ENCODE assay signal across 9 mouse cellular contexts in genomic region chr6:72851633-72852032, GRCm38 (mm10). TPM values are rescaled to one million over a fixed set of nuclear protein-coding genes. Genes with fewer than 3 reads are reported as not detected.
DNase-seq lines count a peak whose midpoint lies in the region; ATAC-seq and TF ChIP-seq lines count a peak whose summit lies in the region.
"Had no signal": no experiment of that assay in that cellular context is flagged by ENCODE, and none has a peak within 500 bp of the region (broad histone marks: within the 10 kb centered on the region; RNA-seq: fewer than 3 reads in every experiment).

No protein-coding gene starts in this region.

- no peaks in the 10 kb centered on the region for H3K9me3 ChIP-seq in liver, embryonic 12.5 days (replicated peaks)
- H3K9me3 ChIP-seq: hindbrain, embryonic 15.5 days had no signal

- no peak overlapping the region for H3K4me2 ChIP-seq in liver, embryonic 12.5 days
- H3K4me2 ChIP-seq: hindbrain, embryonic 15.5 days had no signal

- no peak for TF ChIP-seq POLR2A in liver, adult 2 months (IDR thresholded peaks at IDR 0.05; ENCODE audit: extremely low read depth, insufficient read depth, low read length)

- no peak overlapping the region for H3K9ac ChIP-seq in liver, adult 2 months (ENCODE audit: low read depth, low read length)
- H3K9ac ChIP-seq in liver, embryonic 12.5 days = no peak overlapping the region
- H3K9ac ChIP-seq: hindbrain, embryonic 15.5 days had no signal

- TF ChIP-seq CTCF in liver, adult 2 months (IDR thresholded peaks at IDR 0.05; ENCODE audit: low read depth, low read length) = peak; percentile 67

- H3K36me3 ChIP-seq in liver, adult 2 months (ENCODE audit: control insufficient read depth, insufficient read depth, low read length) = peaks cover 55% of the 10 kb centered on the region
- peaks cover 96% of the 10 kb centered on the region for H3K36me3 ChIP-seq in liver, embryonic 12.5 days

- DNase-seq in cerebellum, postnatal 10 days = peak; percentile 59 to 61
- no peak for DNase-seq in cerebellum, adult 9-11 months
- no peak for DNase-seq in liver, adult 2 months (ENCODE audit: extremely low read depth, low read depth, low spot score)
- peak; percentile 63 for DNase-seq in embryo, embryonic 10.5 days (ENCODE audit: low spot score)
- DNase-seq in lung, postnatal 14 days = peak; percentile 58
- peak; percentile 15 to 57 for DNase-seq in thymus, postnatal 10 days (ENCODE audit: low spot score in 2 of 2)
- DNase-seq in layer of hippocampus, adult 9-10 months (ENCODE audit: low spot score) = no peak

- 89% methylated on average over 5 of the region's 5 CpGs for WGBS in liver, adult 2 months
- 71% methylated on average over 5 of the region's 5 CpGs for WGBS in liver, embryonic 12.5 days (ENCODE audit: insufficient replicate concordance)

- peaks cover 5% of the 10 kb centered on the region; the same call in 1 of the 2 replicates for H3K4me1 ChIP-seq in liver, adult 2 months (ENCODE audit: control insufficient read depth, insufficient read depth, low read length)
- no peaks in the 10 kb centered on the region for H3K4me1 ChIP-seq in liver, embryonic 12.5 days
- H3K4me1 ChIP-seq: hindbrain, embryonic 15.5 days had no signal

- ATAC-seq in liver, embryonic 12.5 days = no peak

- peaks cover 10% of the 10 kb centered on the region; the same call in 1 of the 2 replicates for H3K79me2 ChIP-seq in liver, adult 2 months (ENCODE audit: control insufficient read depth, insufficient read depth, low read length)

- H3K27me3 ChIP-seq in liver, adult 2 months (ENCODE audit: control insufficient read depth, insufficient read depth, low read length) = no peaks in the 10 kb centered on the region
- H3K27me3 ChIP-seq in liver, embryonic 12.5 days (replicated peaks) = no peaks in the 10 kb centered on the region
- H3K27me3 ChIP-seq: hindbrain, embryonic 15.5 days had no signal

- H3K4me3 ChIP-seq in liver, adult 2 months (ENCODE audit: insufficient read depth, low read depth, low read length) = no peak overlapping the region
- no peak overlapping the region for H3K4me3 ChIP-seq in liver, embryonic 12.5 days
- H3K4me3 ChIP-seq: hindbrain, embryonic 15.5 days had no signal

- no peak overlapping the region; the same call in 1 of the 2 replicates for H3K27ac ChIP-seq in liver, adult 2 months (replicated peaks; ENCODE audit: insufficient read depth, low read depth, low read length)
- no peak overlapping the region for H3K27ac ChIP-seq in liver, embryonic 12.5 days
- H3K27ac ChIP-seq: hindbrain, embryonic 15.5 days had no signal

RNA-seq across cellular contexts. Expression of gene Kcmf1, which starts 48.1 kb away (rescaled TPM):
- 38.6 and 56.6 TPM in 2 replicates for total RNA-seq in liver, adult 2 months (2014; rRNA removed)
- 92.0 and 107 TPM in 2 replicates for polyA plus RNA-seq in liver, adult 2 months (2012; rRNA removed)
- polyA plus RNA-seq in liver, embryonic 12.5 days (2016; fragmentation: Nextera tagmentation; extraction: Ambion mirVana) = 48.7 and 49.2 TPM in 2 replicates

Comparison
In these comparisons a context has a peak if more than half of its experiments do, and no peak if none do; other contexts are left out.
1. DNase-seq: peak in cerebellum, postnatal 10 days (2 of 2), embryo, embryonic 10.5 days (single experiment), lung, postnatal 14 days (single experiment) and thymus, postnatal 10 days (2 of 2); none in cerebellum, adult 9-11 months (single experiment), liver, adult 2 months (single experiment) and layer of hippocampus, adult 9-10 months (single experiment).